Mouse (Mus musculus) Patski (cell line): ENCODE data around the gene Epha10. TPM values are rescaled to one million over a fixed set of nuclear protein-coding genes. Genes with fewer than 3 reads are reported as not detected.
"Not testable (repeated sequence)": the region's sequence is repeated elsewhere in the genome, so short reads cannot be mapped to it uniquely, and the experiment has no call there.

Source experiments
- ATAC-seq: fragments of 100-300 bp; one replicate; pipeline ENCODE4 v1.8.0; 2021
- CTCF ChIA-PET: fragments of 350-600 bp; sonication (Branson Sonifier 250); formaldehyde crosslinking; loops from one replicate; lab custom pipeline; 2022; ENCODE audit warnings: inconsistent platforms; lab: Charles Lee
- POLR2A ChIA-PET: fragments of 350-600 bp; sonication (Branson Sonifier 250); formaldehyde crosslinking; loops from one replicate; lab custom pipeline; 2022; ENCODE audit warnings: antibody characterized with exemption, inconsistent platforms; lab: Charles Lee
- DNase-seq: peaks from one replicate; pipeline ENCODE4 v3.0.0-alpha.2; 2011; ENCODE audit warnings: low read depth, low spot score
- H3K27me3 ChIP-seq: fragments of 371-371 bp; one replicate; pipeline ENCODE4 v1.5.1; 2021
- CTCF ChIP-seq: fragments of 100-300 bp; IDR thresholded peaks from one replicate; pipeline ENCODE4 v1.5.1; 2021
- in situ Hi-C: fragments of 300-500 bp; cut with MboI; formaldehyde crosslinking; loops from 3 replicates; pipeline ENCODE4 v1.11.1; 2018; ENCODE audit warnings: low pct_unique_long_range_greater_than_20kb, mixed read lengths
- polyA plus RNA-seq: library from polyadenylated mRNA; unstranded; gene quantifications from one replicate; pipeline ENCODE4 v1.2.3, GENCODE M21; 2021

Epha10 gene
- polyA plus RNA-seq, 1 experiment from 2014 or later, result not detected

DNA sequence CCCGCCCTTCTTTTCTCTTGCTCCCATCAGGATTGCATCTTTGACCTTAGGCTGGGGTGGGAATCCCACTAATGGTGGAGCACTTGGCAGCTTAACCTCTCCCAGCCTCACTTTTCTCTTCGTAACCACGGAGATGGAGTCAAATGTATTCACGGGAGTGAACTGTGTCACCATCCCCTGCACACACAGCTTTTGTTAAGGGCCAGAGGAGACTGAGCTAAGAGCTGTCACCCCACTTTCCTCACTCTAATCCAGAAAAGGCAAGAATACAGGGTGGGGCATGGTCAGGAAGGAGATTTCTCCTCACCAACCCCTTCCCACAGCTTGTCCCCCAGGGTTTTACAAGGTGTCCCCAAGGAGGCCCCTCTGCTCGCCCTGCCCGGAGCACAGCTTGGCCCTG lies 13.1 kb downstream of the Epha10 start:
- in situ Hi-C loops, result no loop called here
- DNase-seq (no peak), ATAC-seq (no peak)
- CTCF ChIA-PET, result no interaction called here
- POLR2A ChIA-PET, result no interaction called here
- TF ChIP-seq CTCF, result no peak
- peaks cover 20% of the 10 kb centered on the region for H3K27me3 ChIP-seq

DNA sequence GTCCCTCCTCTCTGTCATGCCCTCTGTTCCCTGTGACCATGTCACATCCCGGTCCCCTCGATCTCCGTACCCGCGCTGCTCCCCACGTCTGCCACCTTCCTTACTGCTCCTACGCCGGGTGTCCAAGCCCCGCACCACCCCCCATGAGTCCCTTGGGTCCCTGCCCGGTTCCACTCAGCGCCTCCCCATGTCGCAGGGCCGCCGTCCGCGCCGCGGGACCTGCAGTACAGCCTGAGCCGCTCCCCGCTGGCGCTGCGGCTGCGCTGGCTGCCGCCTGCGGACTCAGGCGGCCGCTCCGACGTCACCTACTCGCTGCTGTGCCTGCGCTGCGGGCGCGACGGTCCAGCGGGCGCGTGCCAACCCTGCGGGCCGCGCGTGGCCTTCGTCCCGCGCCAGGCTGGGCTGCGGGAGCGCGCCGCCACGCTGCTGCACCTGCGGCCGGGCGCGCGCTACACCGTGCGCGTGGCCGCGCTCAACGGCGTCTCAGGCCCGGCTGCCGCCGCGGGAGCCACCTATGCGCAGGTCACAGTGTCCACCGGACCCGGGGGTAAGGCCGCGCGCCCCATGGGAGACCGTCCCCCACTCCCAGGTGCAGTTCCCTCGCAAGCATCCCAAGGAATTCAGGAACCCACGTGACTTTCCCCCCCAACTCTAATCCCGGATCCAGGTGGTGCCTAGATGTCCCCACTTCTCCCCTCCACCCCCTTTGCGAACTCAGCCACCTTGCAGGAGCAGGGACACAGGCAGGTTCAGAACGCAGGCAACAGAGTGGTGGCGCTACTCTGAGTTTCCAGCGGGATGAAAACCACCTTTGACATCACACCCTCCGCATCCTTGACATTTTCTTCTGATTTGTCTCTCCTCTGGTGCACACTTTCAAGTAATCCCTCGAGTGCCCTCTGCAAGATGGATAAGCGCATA lies 14.1 kb downstream of the Epha10 start:
- POLR2A ChIA-PET, result no interaction called here
- CTCF ChIA-PET, result no interaction called here
- DNase-seq (no peak), ATAC-seq (no peak)
- in situ Hi-C loops, result no loop called here
- no peak for TF ChIP-seq CTCF
- H3K27me3 ChIP-seq, result peaks cover 26% of the 10 kb centered on the region

DNA sequence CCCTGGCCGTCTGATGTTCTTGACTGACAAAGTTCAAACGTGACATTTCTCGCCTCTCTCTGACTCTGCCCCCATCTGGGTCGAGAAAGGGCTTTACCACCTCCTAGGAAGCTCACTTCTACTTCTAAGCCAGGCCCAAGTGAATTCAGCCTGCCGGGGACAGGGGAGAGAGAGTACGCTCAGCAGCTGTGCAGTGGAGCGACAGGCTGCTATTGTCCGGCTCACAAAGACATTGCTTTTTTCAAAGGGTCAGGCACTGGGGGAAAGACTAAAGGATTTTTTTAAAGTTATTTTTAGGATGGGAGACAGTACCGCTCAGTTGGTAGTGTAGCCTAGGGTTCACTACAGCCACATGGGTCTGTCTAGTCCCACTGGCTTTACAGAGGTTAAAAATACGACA lies 17.7 kb downstream of the Epha10 start:
- ATAC-seq (no peak), DNase-seq (no peak)
- POLR2A ChIA-PET, result no interaction called here
- CTCF ChIA-PET, result no interaction called here
- no peak for TF ChIP-seq CTCF
- peaks cover 26% of the 10 kb centered on the region for H3K27me3 ChIP-seq
- in situ Hi-C loops, result no loop called here

DNA sequence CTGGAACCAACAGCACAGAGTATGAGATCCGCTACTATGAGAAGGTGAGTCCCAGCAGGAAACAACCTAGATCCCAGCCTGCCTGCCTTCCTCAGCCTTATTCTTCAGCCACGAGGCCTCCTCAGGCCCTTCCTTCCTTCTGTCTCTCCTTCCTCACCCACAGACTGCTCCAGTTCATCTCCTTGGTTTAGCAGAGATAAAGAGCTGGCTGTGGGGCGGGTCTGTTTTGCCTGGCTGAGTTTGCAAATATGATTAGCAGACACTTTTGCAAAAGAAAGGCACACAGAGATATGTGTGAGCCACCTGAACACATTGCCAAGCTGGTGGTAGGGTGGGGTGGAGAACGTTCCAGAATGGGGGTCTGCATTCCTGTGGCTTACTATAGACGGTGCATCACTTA lies 19.2 kb downstream of the Epha10 start:
- no peak for TF ChIP-seq CTCF
- no peak for DNase-seq
- CTCF ChIA-PET, result no interaction called here
- H3K27me3 ChIP-seq, result peaks cover 23% of the 10 kb centered on the region
- no peak for ATAC-seq
- in situ Hi-C loops, result no loop called here
- POLR2A ChIA-PET, result interaction anchor here (0.6 kb wide), 1 partner anchor 126 kb away, joined by 4 read pairs; no protein-coding TSS in a partner anchor

DNA sequence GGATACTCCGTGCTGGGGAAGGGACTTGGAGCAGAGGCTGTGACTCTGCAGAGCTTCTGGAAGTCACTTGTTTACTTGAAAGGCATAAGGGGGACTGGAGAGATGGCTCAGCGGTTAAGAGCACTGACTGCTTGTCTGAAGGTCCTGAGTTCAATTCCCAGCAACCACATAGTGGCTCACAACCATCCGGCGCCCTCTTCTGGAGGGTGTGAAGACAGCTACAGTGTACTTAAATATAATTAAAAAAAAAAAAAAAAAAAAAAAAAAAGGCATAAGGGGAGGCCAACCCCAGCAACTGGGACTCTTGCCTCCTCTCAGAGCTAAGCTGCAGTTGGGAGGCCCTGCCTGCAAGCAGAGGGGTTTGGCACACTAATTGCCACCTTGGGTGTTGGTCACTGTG lies 24.7 kb downstream of the Epha10 start:
- no peak for TF ChIP-seq CTCF
- ATAC-seq, result no peak
- in situ Hi-C loops, result no loop called here
- H3K27me3 ChIP-seq, result no peaks in the 10 kb centered on the region
- POLR2A ChIA-PET, result no interaction called here
- CTCF ChIA-PET, result no interaction called here
- DNase-seq, result no peak

DNA sequence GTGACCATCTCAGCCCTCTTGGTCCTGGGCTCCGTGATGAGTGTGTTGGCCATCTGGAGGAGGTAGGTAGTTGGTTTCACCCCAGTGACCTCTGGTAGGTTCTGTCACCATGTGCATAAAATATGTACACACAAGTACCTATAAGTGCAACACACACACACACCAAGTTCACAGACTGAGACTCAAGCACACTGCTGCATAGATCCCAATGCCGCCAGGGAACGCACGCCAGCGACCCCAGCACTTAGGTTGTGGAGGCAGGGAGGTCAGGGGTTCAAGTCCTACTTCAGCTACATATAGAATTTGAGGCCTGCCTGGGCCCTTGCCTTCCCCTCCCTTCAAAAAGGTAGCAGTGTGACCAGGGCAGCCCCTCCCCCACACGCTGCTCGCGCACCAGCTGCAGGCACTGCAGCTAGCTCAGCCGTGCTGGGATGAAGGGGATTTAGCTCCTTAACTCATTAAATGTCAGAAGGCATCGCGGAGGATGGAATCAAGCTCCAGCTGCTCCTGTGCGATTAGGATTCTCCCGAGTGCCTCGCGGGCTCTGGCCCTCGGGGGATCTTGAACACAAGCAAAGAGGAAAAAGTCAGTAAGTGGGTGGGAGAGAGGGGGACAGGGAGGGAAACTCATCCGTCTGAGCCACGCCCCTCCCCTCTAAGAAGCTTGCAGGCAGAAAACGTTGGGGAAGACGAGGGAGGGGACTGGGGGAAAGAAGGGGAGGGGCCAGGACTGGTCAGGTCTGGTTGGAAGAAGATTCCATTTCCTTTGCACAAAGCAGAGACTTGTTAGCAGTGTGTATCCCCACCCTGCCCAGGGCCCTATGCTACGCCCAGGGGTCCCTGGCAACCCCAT lies 25.5 kb downstream of the Epha10 start:
- no peak for TF ChIP-seq CTCF
- no peaks in the 10 kb centered on the region for H3K27me3 ChIP-seq
- in situ Hi-C loops, result no loop called here
- ATAC-seq (no peak), DNase-seq (no peak)
- CTCF ChIA-PET, result no interaction called here
- POLR2A ChIA-PET, result no interaction called here

DNA sequence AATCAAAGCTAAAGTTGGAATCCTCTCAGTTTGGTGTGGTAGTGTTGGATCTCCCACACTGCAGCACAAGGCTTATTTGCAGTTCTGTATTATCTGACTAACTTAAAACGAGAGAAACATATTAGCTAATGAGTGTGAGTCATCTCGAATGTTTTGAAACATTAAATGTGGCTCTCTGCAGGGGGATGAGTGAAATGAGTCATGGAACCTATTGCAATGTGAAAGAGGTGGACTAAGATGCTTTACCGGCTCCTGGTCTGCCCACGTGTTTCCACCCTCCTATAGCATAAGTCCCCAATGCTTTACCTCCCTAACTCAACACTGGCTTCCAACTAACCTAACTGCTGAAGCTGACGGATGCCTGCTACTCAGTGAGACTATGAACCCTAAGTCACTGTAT lies 47.4 kb downstream of the Epha10 start:
- CTCF ChIA-PET, result interaction anchor here (1.6 kb wide), 1 partner anchor 15 kb away, joined by 4 read pairs; no protein-coding TSS in a partner anchor
- in situ Hi-C loops, result no loop called here
- no peak for TF ChIP-seq CTCF
- no peak for ATAC-seq
- peak; percentile 19 for DNase-seq
- POLR2A ChIA-PET, result no interaction called here
- no peaks in the 10 kb centered on the region for H3K27me3 ChIP-seq

DNA sequence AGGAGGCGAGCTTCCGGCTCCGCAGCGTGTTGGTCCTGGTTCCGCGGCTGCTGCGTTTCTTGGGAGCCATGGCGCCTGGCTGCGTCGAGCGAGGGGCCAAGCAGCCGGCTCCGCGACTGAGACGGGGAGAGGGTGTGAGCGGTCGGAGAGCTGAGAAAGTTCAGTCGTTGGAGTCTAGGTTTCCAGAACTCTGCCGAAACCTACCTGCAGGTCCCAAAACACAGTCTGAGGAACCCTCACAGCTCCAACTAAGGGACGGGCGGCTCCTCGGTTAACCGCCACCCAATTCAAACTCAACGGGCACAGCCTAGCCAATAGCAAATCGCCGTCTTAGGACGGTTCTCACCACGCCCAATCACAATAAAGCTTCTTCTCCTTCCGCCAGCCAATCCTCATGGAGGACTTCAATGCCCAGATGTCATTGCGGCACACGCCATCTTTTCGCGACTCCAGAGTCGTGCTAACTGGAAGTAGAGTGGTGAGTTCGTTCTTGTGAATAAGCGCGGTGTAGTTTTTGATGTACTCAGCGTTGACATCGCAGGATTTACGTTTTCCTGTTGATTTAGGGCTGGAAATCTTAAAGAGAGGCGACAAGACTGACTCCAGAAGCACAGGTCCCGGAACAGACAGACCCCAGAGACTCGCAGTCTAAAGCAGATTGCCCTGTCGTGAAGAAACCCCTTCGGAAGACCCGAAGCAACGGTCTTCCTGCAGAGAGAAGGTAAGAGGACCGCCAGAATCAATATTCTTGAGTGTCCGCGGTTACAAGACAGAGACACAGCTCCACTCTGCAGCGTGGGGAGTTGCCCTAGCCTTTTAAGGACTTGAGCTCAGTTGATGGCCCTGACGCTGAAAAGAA lies 56.1 kb downstream of the Epha10 start, which contains the start of gene 9930104L06Rik:
9930104L06Rik (plus strand) TSS at position 436 of the 859 bp plus-strand sequence.
- no peaks in the 10 kb centered on the region for H3K27me3 ChIP-seq
- peak; percentile 82 for DNase-seq
- no peak for TF ChIP-seq CTCF
- in situ Hi-C loops, result no loop called here
- ChIA-PET POLR2A (interaction anchor here (0.6 kb wide), 1 partner anchor 274 kb away, joined by 5 read pairs; no protein-coding TSS in a partner anchor), CTCF (interaction anchor here (0.9 kb wide), 1 partner anchor 123 kb away, joined by 3 read pairs; no protein-coding TSS in a partner anchor)
- peak; percentile 97 for ATAC-seq

DNA sequence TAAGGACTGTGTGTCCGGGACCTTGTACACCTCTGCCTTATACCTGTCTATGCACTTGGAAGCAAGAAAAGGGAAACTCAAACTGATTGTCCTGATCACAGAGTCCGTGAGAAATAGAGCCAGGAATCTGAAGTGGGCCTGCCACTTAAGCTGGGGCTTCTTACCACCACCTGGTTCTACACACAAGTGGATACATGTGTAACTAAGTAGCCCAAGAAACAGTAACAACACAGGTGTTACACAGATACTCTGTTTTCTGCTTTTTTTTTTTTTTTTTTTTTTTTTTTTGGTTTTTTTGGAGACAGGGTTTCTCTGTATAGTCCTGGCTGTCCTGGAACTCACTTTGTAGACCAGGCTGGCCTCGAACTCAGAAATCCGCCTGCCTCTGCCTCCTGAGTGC lies 58.5 kb downstream of the Epha10 start, which contains the start of gene Cdca8:
Cdca8 (minus strand) TSS at position 101 of the 400 bp plus-strand sequence.
- ATAC-seq, POLR2A ChIA-PET, DNase-seq: not testable (repeated sequence)

More for the DNA sequence above, 58.5 kb downstream of the Epha10 start, which contains the start of gene Cdca8:
- CTCF ChIA-PET, in situ Hi-C loops, H3K27me3 ChIP-seq: not testable (repeated sequence)
